Mouse (Mus musculus) erythroblast, embryonic 14.5 days (primary cell): Measurements from ENCODE around the gene Hdgf. TPM values are rescaled to one million over a fixed set of nuclear protein-coding genes. Genes with fewer than 3 reads are reported as not detected.
A peak's percentile ranks its signal among the peaks of the same experiment; 100 is the strongest.

Experiments
- H3K27me3 ChIP-seq: 2 replicates; pipeline ENCODE4 v1.6.1; 2012; ENCODE audit warnings: inconsistent platforms; ENCODE audit not compliant: control insufficient read depth
- H3K36me3 ChIP-seq: 2 replicates; pipeline ENCODE4 v1.6.1; 2012; ENCODE audit warnings: mild to moderate bottlenecking, inconsistent platforms; ENCODE audit not compliant: control insufficient read depth
- H3K4me1 ChIP-seq: 2 replicates; pipeline ENCODE4 v1.6.1; 2012; ENCODE audit warnings: inconsistent platforms; ENCODE audit not compliant: control insufficient read depth
- H3K4me3 ChIP-seq: replicated peaks from 2 replicates; pipeline ENCODE3; 2012; ENCODE audit warnings: moderate library complexity, mild to moderate bottlenecking, inconsistent platforms
- H3K9me3 ChIP-seq: 2 replicates; pipeline ENCODE4 v1.6.1; 2012; ENCODE audit warnings: low read length, inconsistent platforms, mixed read lengths; ENCODE audit not compliant: control insufficient read depth
- GATA1 ChIP-seq: IDR thresholded peaks from 2 replicates; pipeline ENCODE4 v1.6.1; 2012; ENCODE audit warnings: low read length, inconsistent platforms, mixed read lengths
- TAL1 ChIP-seq: IDR thresholded peaks from 3 replicates; pipeline ENCODE4 v1.6.1; 2012; ENCODE audit warnings: low read length, inconsistent platforms, mixed read lengths
- polyA plus RNA-seq: library from polyadenylated mRNA; stranded (reverse); fragments of >175 nt; gene quantifications from 2 replicates; pipeline ENCODE4 v1.2.3, GENCODE M21; 2012

Hdgf gene
- polyA plus RNA-seq, 1 experiment, result 109 TPM

DNA sequence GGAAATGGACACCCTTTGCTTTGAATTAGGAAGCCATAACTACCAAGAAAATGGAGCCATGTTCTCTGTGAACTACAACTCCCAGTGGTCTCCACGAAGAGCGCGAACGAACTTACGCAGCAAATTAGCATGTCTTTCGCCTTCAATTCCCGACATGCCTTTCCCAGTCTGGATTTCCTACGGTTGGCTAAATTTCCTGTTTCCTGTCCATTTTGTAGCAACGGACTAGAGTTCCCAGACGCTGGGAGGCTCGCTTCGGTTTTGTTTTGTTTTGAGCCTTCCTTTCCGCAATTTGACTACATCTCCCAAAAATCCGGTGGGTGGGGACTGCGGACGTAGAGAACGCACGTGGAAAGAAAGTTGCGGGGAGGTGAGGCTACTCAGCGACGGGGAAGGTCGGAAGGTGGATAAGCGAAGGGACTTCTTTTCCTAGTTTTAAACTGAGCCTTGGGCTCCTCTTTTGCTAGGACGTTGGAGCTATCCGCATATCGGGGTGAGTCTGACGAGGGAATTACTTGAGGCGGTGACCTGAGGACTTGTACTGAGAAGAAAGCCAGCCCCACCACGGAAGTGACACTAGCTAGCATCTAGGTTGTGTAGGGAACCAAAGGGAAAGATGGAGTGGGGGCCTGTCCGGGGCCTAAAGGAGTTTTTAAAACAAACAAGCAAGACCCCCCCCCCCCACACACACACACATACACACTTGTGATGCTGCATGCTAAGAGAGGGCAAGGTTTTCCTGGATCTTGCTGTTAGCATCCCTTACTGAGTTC, 13.4 kb downstream of the Hdgf start, which contains the start of gene Mrpl24:
Mrpl24 (plus strand) TSS at position 171 of the 773 bp plus-strand sequence.
- Histone ChIP-seq H3K36me3 (peaks cover 73% of the 10 kb centered on the region), H3K4me3 (peak within 1 kb of the TSS; percentile 66), H3K27me3 (no peaks in the 10 kb centered on the region), H3K9me3 (no peaks in the 10 kb centered on the region), H3K4me1 (peaks cover 32% of the 10 kb centered on the region)
- TF ChIP-seq TAL1 (no peak), GATA1 (no peak)

DNA sequence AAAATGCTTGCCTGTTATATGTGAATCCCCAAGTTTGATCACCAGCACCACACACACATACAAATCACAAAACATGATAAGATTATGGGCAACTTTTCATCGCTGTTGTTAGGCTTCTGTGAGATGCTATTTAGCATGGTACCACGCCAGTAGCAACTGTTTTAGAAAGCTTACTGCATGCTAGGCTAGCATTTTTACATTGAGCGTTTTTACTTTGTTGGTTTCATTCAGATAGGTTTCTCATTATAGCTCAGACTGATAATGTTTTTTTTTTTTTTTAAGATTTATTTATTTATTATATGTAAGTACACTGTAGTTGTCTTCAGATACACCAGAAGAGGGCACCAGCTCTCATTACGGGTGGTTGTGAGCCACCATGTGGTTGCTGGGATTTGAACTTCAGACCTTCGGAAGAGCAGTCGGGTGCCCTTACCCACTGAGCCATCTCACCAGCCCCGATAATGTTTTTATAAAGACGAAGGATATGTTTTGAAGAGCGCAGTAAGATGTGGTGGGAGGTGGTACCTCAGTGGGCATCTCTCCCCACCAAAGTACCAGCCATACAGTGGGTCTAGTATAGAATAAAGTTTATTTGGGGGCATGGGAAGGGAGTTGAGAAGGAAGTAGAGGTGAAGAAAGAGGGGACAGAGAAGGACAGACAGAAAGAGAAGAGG, 14.3 kb downstream of the Hdgf start:
- Histone ChIP-seq H3K4me3 (peak overlapping the region; percentile 66), H3K4me1 (peaks cover 27% of the 10 kb centered on the region), H3K27me3 (no peaks in the 10 kb centered on the region), H3K9me3 (no peaks in the 10 kb centered on the region), H3K36me3 (peaks cover 73% of the 10 kb centered on the region)
- TF ChIP-seq GATA1 (no peak), TAL1 (no peak)

DNA sequence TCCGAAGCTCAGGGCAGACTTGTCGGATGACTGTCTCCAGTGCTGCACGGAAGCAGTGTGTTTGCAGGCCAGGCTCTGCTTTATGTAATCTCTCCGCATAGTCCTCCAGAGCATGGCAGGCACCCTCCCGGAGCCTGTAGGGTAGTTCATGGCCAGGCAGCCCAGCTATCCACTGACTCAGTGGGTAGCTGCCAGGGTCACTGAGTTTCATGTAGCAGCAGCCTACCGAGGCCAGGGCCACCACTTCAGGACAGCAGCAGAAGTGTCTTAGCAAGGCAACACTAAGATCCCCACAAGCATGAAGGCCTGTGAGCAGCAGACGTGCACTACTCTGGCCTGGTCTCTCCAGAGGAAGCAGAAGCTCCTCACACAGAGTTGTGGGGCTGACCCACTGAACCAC, 18.9 kb downstream of the Hdgf start:
- H3K4me1 ChIP-seq, result peaks cover 38% of the 10 kb centered on the region
- no peaks in the 10 kb centered on the region for H3K9me3 ChIP-seq
- TF ChIP-seq TAL1 (no peak), GATA1 (no peak)
- H3K36me3 ChIP-seq, result peaks cover 69% of the 10 kb centered on the region
- no peaks in the 10 kb centered on the region for H3K27me3 ChIP-seq
- no peak overlapping the region for H3K4me3 ChIP-seq

DNA sequence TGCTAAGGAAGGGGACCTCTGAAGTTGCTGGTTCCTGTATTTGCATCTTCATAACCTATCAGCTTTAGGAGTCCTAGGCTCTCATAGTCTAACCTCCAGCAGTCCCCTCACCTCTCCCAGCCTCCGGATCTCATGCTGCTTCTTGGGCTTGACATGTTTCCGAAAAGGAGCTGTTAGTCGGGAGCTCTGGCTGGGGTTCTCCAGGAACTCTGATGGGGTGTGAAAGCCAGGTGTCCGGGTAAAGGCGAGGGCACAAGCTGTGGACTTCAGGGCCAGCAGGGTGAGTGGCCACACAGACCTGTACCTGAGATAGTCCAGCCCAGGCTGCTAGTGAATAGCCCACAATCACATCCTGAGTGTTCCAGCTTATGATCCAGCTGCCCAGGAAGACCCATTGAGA, 21.3 kb downstream of the Hdgf start:
- Histone ChIP-seq H3K36me3 (peaks cover 67% of the 10 kb centered on the region), H3K4me1 (peaks cover 44% of the 10 kb centered on the region)

DNA sequence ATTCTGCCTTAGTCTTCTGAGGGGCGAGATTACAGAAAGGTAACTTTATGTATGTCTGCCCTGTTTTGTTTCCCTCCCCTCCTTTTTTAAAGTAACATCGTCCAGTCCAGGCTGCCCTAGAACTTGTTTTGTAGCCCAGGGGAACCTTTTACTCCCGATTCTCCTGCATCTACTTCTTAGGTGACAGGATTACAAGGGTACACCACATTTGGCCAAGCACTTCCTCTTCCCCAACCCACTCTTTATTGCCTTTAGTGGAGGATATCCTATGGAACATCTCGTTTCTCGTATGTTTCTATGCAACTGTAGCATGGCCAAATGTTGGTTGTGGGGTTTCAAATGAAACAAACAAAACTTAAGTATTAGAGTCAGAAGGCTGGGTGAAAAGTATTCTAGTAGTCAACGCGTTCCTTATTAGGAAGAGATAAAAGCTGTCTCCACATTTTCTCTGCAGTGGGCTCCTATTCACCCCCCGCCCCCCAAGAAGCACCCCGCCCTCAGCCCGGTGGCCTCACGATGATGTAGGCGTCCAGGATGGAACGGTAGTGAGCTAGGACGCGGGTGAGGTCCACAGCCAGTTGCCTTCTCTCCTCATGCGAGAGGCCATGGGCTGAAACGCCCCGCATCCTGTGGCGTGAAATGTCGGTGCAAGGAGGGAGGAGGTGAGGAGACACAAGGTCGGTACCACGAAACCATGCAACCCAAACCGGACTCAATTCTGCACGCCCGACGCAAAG, 23.4 kb downstream of the Hdgf start:
- Histone ChIP-seq H3K36me3 (peaks cover 64% of the 10 kb centered on the region), H3K27me3 (no peaks in the 10 kb centered on the region)

More for the DNA sequence above, 21.3 kb downstream of the Hdgf start:
- Histone ChIP-seq H3K27me3 (no peaks in the 10 kb centered on the region), H3K4me3 (no peak overlapping the region), H3K9me3 (no peaks in the 10 kb centered on the region)
- TF ChIP-seq GATA1 (no peak), TAL1 (no peak)

DNA sequence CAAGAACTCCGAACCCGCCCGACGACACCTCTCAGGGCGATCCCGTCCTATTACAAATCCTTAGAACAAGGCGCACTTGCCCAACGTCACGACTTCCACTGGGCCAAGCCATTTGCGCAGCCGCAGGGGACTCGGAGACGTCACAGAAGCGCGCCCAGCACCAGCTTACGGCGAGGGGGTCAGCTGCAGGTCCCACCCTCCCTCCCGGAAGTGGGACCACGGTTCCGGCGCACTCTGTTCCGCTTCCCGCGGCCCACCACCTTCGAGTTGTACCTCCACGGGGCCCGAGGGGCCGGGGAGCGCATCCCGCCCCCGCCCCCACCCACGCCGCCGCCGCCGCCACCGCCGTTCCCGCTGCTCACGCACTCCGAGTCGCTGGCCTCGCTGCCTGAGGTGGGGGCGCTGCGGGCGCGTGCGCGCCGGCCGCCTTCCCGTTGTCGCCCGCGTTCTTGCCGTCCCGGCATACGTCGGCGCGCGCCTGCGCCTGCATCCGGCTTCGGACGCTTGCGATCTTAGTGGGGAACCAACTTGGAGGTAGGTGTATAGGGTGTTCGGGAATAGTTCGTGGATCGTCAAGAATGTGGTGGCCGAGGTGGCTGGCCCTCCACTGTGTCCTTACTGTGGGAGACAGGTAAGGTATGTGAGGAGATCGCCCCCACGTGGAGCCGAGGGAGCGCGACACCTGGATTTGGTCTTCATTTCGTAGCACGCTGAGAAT, 24.1 kb downstream of the Hdgf start, which contains the start of the genes Isg20l2 and Rrnad1:
Isg20l2 (plus strand) TSS at position 237 of the 718 bp plus-strand sequence.
Rrnad1 (minus strand) TSS at position 640 of the 718 bp plus-strand sequence.
- peaks cover 63% of the 10 kb centered on the region for H3K4me1 ChIP-seq
- no peaks in the 10 kb centered on the region for H3K27me3 ChIP-seq
- no peak for TF ChIP-seq GATA1
- TF ChIP-seq TAL1, result no peak
- H3K9me3 ChIP-seq, result no peaks in the 10 kb centered on the region
- peak within 1 kb of the TSS; percentile 100 for H3K4me3 ChIP-seq
- H3K36me3 ChIP-seq, result peaks cover 64% of the 10 kb centered on the region

More for the DNA sequence above, 23.4 kb downstream of the Hdgf start:
- H3K4me3 ChIP-seq, result peak overlapping the region; percentile 100
- H3K9me3 ChIP-seq, result no peaks in the 10 kb centered on the region
- peaks cover 58% of the 10 kb centered on the region for H3K4me1 ChIP-seq
- TF ChIP-seq TAL1, result no peak
- TF ChIP-seq GATA1, result no peak

DNA sequence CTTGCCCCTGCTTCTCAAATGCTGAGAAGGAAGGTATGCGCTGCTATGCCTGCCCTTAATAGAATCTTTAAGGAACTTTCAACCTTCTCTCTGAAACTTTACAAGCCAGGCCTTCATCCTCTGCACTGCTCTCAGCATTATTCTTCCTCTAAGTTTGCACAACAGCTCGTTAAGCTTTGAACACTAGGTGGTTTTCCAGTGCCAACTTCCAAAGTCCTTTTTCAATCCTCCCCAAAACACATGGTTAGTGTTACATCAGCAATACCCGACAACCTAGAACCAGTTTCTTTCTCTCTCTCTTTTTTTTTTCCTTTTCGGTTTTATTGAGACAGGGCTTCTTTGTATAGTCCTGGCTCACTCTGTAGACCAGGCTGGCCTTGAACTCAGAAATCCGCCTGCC, 27.9 kb downstream of the Hdgf start:
- H3K27me3 ChIP-seq, result no peaks in the 10 kb centered on the region
- H3K4me1 ChIP-seq, result peaks cover 54% of the 10 kb centered on the region
- no peak for TF ChIP-seq TAL1
- no peak for TF ChIP-seq GATA1
- H3K36me3 ChIP-seq, result peaks cover 74% of the 10 kb centered on the region
- H3K9me3 ChIP-seq, result no peaks in the 10 kb centered on the region
- H3K4me3 ChIP-seq, result no peak overlapping the region

DNA sequence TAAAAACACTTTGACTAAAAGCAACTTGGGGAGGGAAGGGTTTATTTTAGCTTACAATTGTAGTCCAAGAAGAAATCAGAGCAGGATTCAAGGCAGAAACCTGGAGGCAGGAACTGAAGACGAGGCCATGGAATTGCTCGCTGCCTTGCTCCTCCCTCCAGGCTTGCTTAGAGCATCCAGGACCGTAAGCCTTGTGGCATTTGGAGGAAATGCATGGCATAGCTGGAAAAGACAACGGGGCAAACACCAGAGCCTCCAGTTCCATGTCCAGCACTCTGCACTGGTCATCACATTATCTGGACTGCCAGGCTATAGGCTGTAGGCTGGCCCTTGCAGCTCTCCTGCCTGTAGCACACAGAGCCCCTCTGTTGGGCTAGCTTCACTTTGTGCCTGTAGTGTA, 28.4 kb downstream of the Hdgf start:
- TF ChIP-seq TAL1 (no peak), GATA1 (no peak)
- H3K4me1 ChIP-seq, result peaks cover 49% of the 10 kb centered on the region
- H3K36me3 ChIP-seq, result peaks cover 78% of the 10 kb centered on the region
- no peaks in the 10 kb centered on the region for H3K27me3 ChIP-seq
- H3K4me3 ChIP-seq, result no peak overlapping the region
- H3K9me3 ChIP-seq, result no peaks in the 10 kb centered on the region
